Mouse (Mus musculus): ENCODE results near the gene Ankfn1. TPM values are rescaled to one million over a fixed set of nuclear protein-coding genes. Genes with fewer than 3 reads are reported as not detected.
A peak's percentile ranks its signal among the peaks of the same experiment; 100 is the strongest.

Gene Ankfn1
- polyA plus RNA-seq, 1 experiment from 2014 or later: 2.8 TPM

GRCm38 (mm10) chr11:89476927-89477326 lies 300.5 kb downstream of the Ankfn1 start:
- WGBS: 73% methylated on average over 5 of the region's 5 CpGs
- H3K4me3 ChIP-seq: no peak overlapping the region
- H3K36me3 ChIP-seq (replicated peaks): no peaks in the 10 kb centered on the region
- H3K27me3 ChIP-seq (ENCODE audit: poor library complexity, severe bottlenecking): no peaks in the 10 kb centered on the region
- DNase-seq (ENCODE audit: extremely low spot score, low spot score): no peak
- no peaks in the 10 kb centered on the region for H3K9me3 ChIP-seq
- H3K27ac ChIP-seq: no peak overlapping the region
- no peaks in the 10 kb centered on the region for H3K4me1 ChIP-seq

- WGBS: 92% methylated on average over 4 of the region's 4 CpGs
- Histone ChIP-seq H3K4me3 (no peak overlapping the region), H3K4me1 (peaks cover 3% of the 10 kb centered on the region; the same call in 1 of the 2 replicates), H3K27ac (no peak overlapping the region), H3K27me3 (ENCODE audit: poor library complexity, severe bottlenecking) (no peaks in the 10 kb centered on the region), H3K36me3 (replicated peaks) (no peaks in the 10 kb centered on the region), H3K9me3 (no peaks in the 10 kb centered on the region)
- no peak for DNase-seq (ENCODE audit: extremely low spot score, low spot score)
Observed at GRCm38 (mm10) chr11:89476047-89476446, 301.4 kb downstream of the Ankfn1 start.

DNA sequence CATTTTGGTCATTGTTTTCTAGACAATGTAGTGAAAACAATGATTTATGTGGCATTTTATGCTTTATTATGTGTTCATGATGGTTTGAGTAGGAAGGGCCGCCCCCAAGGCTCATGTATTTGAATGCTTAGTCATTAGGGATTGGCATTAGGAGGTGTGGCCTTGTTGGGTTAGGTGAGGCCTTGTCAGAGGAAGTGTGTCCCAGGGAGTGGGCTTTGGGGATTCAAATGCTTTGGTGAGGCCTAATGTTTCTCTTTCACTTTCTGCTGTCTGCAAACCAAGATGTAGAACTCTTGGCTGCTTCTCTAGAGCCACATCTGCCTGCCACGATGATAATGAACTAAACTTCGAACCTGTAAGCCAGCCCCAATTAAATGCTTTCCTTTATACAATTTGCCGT lies 304.6 kb downstream of the Ankfn1 start:
- no peaks in the 10 kb centered on the region for H3K27me3 ChIP-seq (ENCODE audit: poor library complexity, severe bottlenecking)
- H3K36me3 ChIP-seq (replicated peaks): no peaks in the 10 kb centered on the region
- H3K9me3 ChIP-seq: no peaks in the 10 kb centered on the region
- no peak for DNase-seq (ENCODE audit: extremely low spot score, low spot score)
- no peak overlapping the region for H3K4me3 ChIP-seq
- 83% methylated on average over 4 of the region's 4 CpGs for WGBS
- no peak overlapping the region for H3K27ac ChIP-seq
- H3K4me1 ChIP-seq: peaks cover 3% of the 10 kb centered on the region; the same call in 1 of the 2 replicates

- WGBS: 93% methylated on average over 4 of the region's 4 CpGs
- DNase-seq (ENCODE audit: extremely low spot score, low spot score): no peak
- no peaks in the 10 kb centered on the region for H3K9me3 ChIP-seq
Observed at GRCm38 (mm10) chr11:89465381-89465780, 312.1 kb downstream of the Ankfn1 start.

GRCm38 (mm10) chr11:89462216-89462615 lies 315.2 kb downstream of the Ankfn1 start:
- no peak for DNase-seq (ENCODE audit: extremely low spot score, low spot score)
- WGBS: 75% methylated on average over 10 of the region's 10 CpGs
- Histone ChIP-seq H3K27me3 (ENCODE audit: poor library complexity, severe bottlenecking) (no peaks in the 10 kb centered on the region), H3K4me3 (no peak overlapping the region), H3K4me1 (peaks cover 8% of the 10 kb centered on the region), H3K27ac (no peak overlapping the region), H3K9me3 (no peaks in the 10 kb centered on the region), H3K36me3 (replicated peaks) (no peaks in the 10 kb centered on the region)

More at GRCm38 (mm10) chr11:89465381-89465780, 312.1 kb downstream of the Ankfn1 start:
- Histone ChIP-seq H3K27ac (no peak overlapping the region), H3K4me1 (peaks cover 8% of the 10 kb centered on the region), H3K27me3 (ENCODE audit: poor library complexity, severe bottlenecking) (no peaks in the 10 kb centered on the region), H3K4me3 (no peak overlapping the region), H3K36me3 (replicated peaks) (no peaks in the 10 kb centered on the region)

DNA sequence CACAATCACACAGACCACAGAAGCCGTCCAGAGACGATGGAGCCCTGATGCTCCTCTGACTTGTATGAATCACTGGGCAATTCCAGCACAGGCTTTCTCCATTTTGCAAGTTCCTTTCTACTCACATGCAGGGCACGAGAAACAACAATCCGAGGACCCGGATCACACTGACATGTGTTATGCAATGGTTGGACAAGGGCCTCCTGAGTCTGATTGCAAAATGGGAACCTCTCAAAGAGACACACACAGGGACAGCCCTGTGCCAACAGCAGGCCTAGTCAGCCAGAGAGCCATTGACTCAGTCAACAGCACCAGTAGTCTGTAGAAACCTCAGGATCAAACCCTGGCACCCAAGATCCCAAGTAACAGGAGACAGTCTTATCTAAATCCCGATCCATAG lies 318.0 kb downstream of the Ankfn1 start:
- H3K27me3 ChIP-seq (ENCODE audit: poor library complexity, severe bottlenecking): no peaks in the 10 kb centered on the region
- 93% methylated on average over 6 of the region's 6 CpGs for WGBS
- H3K36me3 ChIP-seq (replicated peaks): no peaks in the 10 kb centered on the region
- peaks cover 16% of the 10 kb centered on the region for H3K4me1 ChIP-seq
- no peak overlapping the region for H3K4me3 ChIP-seq
- H3K9me3 ChIP-seq: no peaks in the 10 kb centered on the region
- no peak for DNase-seq (ENCODE audit: extremely low spot score, low spot score)
- no peak overlapping the region for H3K27ac ChIP-seq

- Histone ChIP-seq H3K4me3 (no peak overlapping the region), H3K27me3 (ENCODE audit: poor library complexity, severe bottlenecking) (no peaks in the 10 kb centered on the region), H3K36me3 (replicated peaks) (no peaks in the 10 kb centered on the region), H3K27ac (peak overlapping the region; percentile 58; the same call in 1 of the 2 replicates), H3K9me3 (no peaks in the 10 kb centered on the region), H3K4me1 (peaks cover 20% of the 10 kb centered on the region)
- WGBS: 27% methylated on average over 5 of the region's 5 CpGs
- no peak for DNase-seq (ENCODE audit: extremely low spot score, low spot score)
Observed at GRCm38 (mm10) chr11:89455647-89456231, 321.7 kb downstream of the Ankfn1 start.

DNA sequence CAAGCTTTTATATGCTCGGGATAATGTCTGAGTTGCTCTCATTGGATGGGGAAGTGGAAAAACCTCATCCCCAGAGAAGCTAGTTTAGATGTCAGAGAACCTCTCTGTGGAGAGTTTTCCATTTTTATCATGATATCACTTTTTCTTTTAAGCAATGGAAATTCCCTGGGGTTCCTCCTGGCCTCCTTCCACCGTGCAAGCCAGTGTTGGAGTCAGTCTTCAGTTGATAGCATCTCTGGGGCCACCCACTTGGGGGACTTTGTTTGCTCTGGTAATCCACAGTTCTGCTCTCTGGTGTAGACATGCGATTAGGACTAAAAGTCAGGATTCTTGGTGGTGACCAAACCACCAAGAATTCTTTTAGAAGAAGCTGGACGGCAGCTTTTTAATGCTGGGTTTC lies 322.8 kb downstream of the Ankfn1 start:
- no peak overlapping the region for H3K4me3 ChIP-seq
- WGBS: 63% methylated on average over 4 of the region's 4 CpGs
- DNase-seq (ENCODE audit: extremely low spot score, low spot score): no peak

GRCm38 (mm10) chr11:89452862-89453261 lies 324.6 kb downstream of the Ankfn1 start:
- Histone ChIP-seq H3K27ac (peak overlapping the region; percentile 33; the same call in 1 of the 2 replicates), H3K4me3 (no peak overlapping the region), H3K9me3 (no peaks in the 10 kb centered on the region), H3K27me3 (ENCODE audit: poor library complexity, severe bottlenecking) (no peaks in the 10 kb centered on the region), H3K4me1 (peaks cover 21% of the 10 kb centered on the region), H3K36me3 (replicated peaks) (no peaks in the 10 kb centered on the region)
- DNase-seq (ENCODE audit: extremely low spot score, low spot score): no peak
- WGBS: 17% methylated on average over 2 of the region's 2 CpGs

More for the DNA sequence above, 322.8 kb downstream of the Ankfn1 start:
- no peaks in the 10 kb centered on the region for H3K9me3 ChIP-seq
- peaks cover 20% of the 10 kb centered on the region for H3K4me1 ChIP-seq
- H3K27me3 ChIP-seq (ENCODE audit: poor library complexity, severe bottlenecking): no peaks in the 10 kb centered on the region
- no peaks in the 10 kb centered on the region for H3K36me3 ChIP-seq (replicated peaks)
- H3K27ac ChIP-seq: no peak overlapping the region

DNA sequence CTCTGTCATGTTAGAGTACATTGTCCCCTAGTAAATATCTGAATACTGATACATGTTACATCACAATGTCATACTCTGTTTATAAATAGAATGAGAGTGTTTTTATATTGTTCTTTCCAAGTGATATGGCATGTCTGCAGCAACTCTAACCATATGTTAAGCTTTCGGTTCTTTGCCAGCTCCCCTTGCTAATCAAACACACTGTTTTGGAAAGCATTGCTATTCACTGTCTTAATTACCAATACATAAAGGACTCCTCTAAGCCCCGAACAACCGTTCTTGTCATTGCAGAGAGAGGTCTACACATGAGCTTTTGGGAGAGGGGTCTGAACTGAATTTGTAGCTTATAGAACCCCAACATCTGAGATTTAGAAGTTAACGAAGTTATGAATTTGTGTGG lies 327.0 kb downstream of the Ankfn1 start:
- Histone ChIP-seq H3K27ac (no peak overlapping the region), H3K9me3 (no peaks in the 10 kb centered on the region), H3K4me1 (peaks cover 20% of the 10 kb centered on the region), H3K4me3 (no peak overlapping the region), H3K27me3 (ENCODE audit: poor library complexity, severe bottlenecking) (no peaks in the 10 kb centered on the region), H3K36me3 (replicated peaks) (no peaks in the 10 kb centered on the region)
- no peak for DNase-seq (ENCODE audit: extremely low spot score, low spot score)
- 82% methylated on average over 4 of the region's 4 CpGs for WGBS

- H3K4me3 ChIP-seq: no peak overlapping the region
- 91% methylated on average over 6 of the region's 6 CpGs for WGBS
- H3K36me3 ChIP-seq (replicated peaks): no peaks in the 10 kb centered on the region
- peaks cover 19% of the 10 kb centered on the region for H3K4me1 ChIP-seq
- no peaks in the 10 kb centered on the region for H3K9me3 ChIP-seq
- no peaks in the 10 kb centered on the region for H3K27me3 ChIP-seq (ENCODE audit: poor library complexity, severe bottlenecking)
- no peak overlapping the region for H3K27ac ChIP-seq
- no peak for DNase-seq (ENCODE audit: extremely low spot score, low spot score)
Observed at GRCm38 (mm10) chr11:89448986-89449385, 328.5 kb downstream of the Ankfn1 start.

DNA sequence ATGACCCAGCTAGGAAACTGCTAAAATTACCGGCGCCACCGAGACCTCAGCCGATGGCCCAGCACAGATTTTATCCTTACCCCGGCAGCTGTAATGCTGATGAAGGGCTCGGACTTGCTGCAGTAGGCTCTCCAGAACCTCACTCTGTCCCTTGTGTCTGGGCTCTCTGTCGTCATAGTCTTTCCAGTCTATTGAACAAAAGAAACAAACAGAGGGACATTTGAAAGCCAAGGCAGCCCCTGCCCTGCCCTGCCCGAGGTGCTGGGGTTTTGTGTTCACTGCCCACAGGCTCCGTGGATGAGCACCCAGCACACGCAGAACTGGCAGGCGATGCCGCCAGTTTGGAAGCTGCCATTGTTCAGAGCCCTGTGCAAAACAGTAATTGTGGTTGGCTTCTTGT lies 330.0 kb downstream of the Ankfn1 start:
- Histone ChIP-seq H3K36me3 (replicated peaks) (no peaks in the 10 kb centered on the region), H3K27ac (no peak overlapping the region), H3K27me3 (ENCODE audit: poor library complexity, severe bottlenecking) (no peaks in the 10 kb centered on the region), H3K4me1 (peaks cover 8% of the 10 kb centered on the region), H3K9me3 (no peaks in the 10 kb centered on the region), H3K4me3 (no peak overlapping the region)
- WGBS: 73% methylated on average over 12 of the region's 12 CpGs
- DNase-seq (ENCODE audit: extremely low spot score, low spot score): no peak

DNA sequence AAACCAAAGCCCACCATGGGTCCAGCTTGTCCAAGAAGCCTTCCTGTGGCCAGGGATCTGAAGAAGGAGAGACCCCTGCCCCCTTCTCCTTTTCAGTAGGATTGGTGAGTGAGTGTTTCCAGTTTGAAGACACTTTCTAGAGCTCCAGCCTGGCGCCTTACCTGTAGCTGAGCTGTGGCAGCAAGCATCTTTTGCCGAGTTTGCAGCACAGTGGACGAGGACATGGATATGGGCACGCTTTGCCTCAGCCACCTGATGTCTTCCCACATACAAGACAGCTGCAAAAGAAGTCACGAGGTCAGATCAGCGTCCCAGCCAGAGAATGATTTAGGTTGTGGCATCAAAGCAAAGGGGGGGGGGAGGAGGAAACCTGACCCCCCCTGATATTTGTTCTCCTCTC lies 336.9 kb downstream of the Ankfn1 start:
- Histone ChIP-seq H3K27ac (no peak overlapping the region), H3K36me3 (replicated peaks) (no peaks in the 10 kb centered on the region), H3K4me1 (no peaks in the 10 kb centered on the region), H3K27me3 (ENCODE audit: poor library complexity, severe bottlenecking) (no peaks in the 10 kb centered on the region), H3K4me3 (no peak overlapping the region), H3K9me3 (no peaks in the 10 kb centered on the region)
- 90% methylated on average over 6 of the region's 6 CpGs for WGBS
- DNase-seq (ENCODE audit: extremely low spot score, low spot score): no peak

DNA sequence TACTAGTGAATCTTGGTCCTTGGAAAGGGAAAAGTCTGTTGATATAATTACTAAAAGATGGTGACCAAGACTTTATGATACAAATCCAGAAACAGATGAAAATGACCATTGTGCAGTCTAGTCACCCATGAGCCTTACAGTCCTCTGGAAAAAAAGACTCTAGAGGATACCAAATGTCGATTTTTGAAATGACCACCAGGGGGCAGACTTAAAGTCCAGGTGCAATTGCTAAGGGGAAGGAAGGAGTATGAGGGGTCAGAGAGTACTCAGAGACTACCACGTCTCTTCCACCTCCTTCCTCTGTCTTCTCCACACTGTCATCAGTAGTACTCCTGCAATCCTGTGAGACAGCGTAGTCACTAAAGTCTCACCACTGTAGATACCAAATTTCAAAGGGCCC lies 353.1 kb downstream of the Ankfn1 start:
- no peak for DNase-seq (ENCODE audit: extremely low spot score, low spot score)
- H3K27ac ChIP-seq: no peak overlapping the region
- no peaks in the 10 kb centered on the region for H3K9me3 ChIP-seq
- no peaks in the 10 kb centered on the region for H3K36me3 ChIP-seq (replicated peaks)
- 54% methylated on average over 3 of the region's 3 CpGs for WGBS
- no peaks in the 10 kb centered on the region for H3K27me3 ChIP-seq (ENCODE audit: poor library complexity, severe bottlenecking)
- H3K4me1 ChIP-seq: peaks cover 11% of the 10 kb centered on the region
- no peak overlapping the region for H3K4me3 ChIP-seq

All from forebrain, embryonic 10.5 days (tissue).